Mouse (Mus musculus) mouse trophoblast stem cell (cell line): Measurements from ENCODE around the gene Als2cr12.
"Not testable (repeated sequence)": the region's sequence is repeated elsewhere in the genome, so short reads cannot be mapped to it uniquely, and the experiment has no call there.

Source experiments
- in situ Hi-C, 2 experiments: fragments of 300-500 bp; cut with MseI, MboI; formaldehyde crosslinking; loops; 2 replicates in 1 of 2; 3 replicates in 1 of 2; pipeline ENCODE4 v1.15.1; 2025

Gene Als2cr12

GRCm38 (mm10) chr1:58695810-58696209, at the start of gene Als2cr12:
TSS of gene Als2cr12 (minus strand) at chr1:58695989.
- in situ Hi-C loops = not testable (repeated sequence)

- in situ Hi-C loops = no loop called here
These were observed 48.9 kb upstream of the Als2cr12 start for GRCm38 (mm10) chr1:58744645-58745044.

- in situ Hi-C loops = no loop called here
These were observed 47.5 kb upstream of the Als2cr12 start for GRCm38 (mm10) chr1:58743252-58743651.

- in situ Hi-C loops = no loop called here
These were observed 46.8 kb upstream of the Als2cr12 start for GRCm38 (mm10) chr1:58742571-58743021.

GRCm38 (mm10) chr1:58739529-58739928, 43.7 kb upstream of the Als2cr12 start:
- in situ Hi-C loops = no loop called here

GRCm38 (mm10) chr1:58736968-58737367, 41.2 kb upstream of the Als2cr12 start:
- in situ Hi-C loops = no loop called here

GRCm38 (mm10) chr1:58735962-58736361, 40.2 kb upstream of the Als2cr12 start:
- in situ Hi-C loops = no loop called here

GRCm38 (mm10) chr1:58734043-58734920, 38.5 kb upstream of the Als2cr12 start:
- in situ Hi-C loops = no loop called here

- in situ Hi-C loops = no loop called here
These were observed 37.8 kb upstream of the Als2cr12 start for GRCm38 (mm10) chr1:58733636-58734035.

GRCm38 (mm10) chr1:58728590-58728868, 32.7 kb upstream of the Als2cr12 start:
- in situ Hi-C loops = no loop called here

- in situ Hi-C loops = no loop called here
These were observed 32.2 kb upstream of the Als2cr12 start for GRCm38 (mm10) chr1:58727747-58728589.

GRCm38 (mm10) chr1:58727019-58727746, 31.4 kb upstream of the Als2cr12 start:
- in situ Hi-C loops = no loop called here

GRCm38 (mm10) chr1:58725767-58726166, 30.0 kb upstream of the Als2cr12 start:
- in situ Hi-C loops = no loop called here

- in situ Hi-C loops = no loop called here
These were observed 29.3 kb upstream of the Als2cr12 start for GRCm38 (mm10) chr1:58725095-58725494.

GRCm38 (mm10) chr1:58724533-58724932, 28.7 kb upstream of the Als2cr12 start:
- in situ Hi-C loops = no loop called here

GRCm38 (mm10) chr1:58723809-58724405, 28.1 kb upstream of the Als2cr12 start:
- in situ Hi-C loops = no loop called here

GRCm38 (mm10) chr1:58723062-58723808, 27.4 kb upstream of the Als2cr12 start:
- in situ Hi-C loops = no loop called here

GRCm38 (mm10) chr1:58722115-58722938, 26.5 kb upstream of the Als2cr12 start:
- in situ Hi-C loops = no loop called here

GRCm38 (mm10) chr1:58720988-58721387, 25.2 kb upstream of the Als2cr12 start:
- in situ Hi-C loops = no loop called here

- in situ Hi-C loops = no loop called here
These were observed 24.3 kb upstream of the Als2cr12 start for GRCm38 (mm10) chr1:58720090-58720489.
